In the genomic region with DNA sequence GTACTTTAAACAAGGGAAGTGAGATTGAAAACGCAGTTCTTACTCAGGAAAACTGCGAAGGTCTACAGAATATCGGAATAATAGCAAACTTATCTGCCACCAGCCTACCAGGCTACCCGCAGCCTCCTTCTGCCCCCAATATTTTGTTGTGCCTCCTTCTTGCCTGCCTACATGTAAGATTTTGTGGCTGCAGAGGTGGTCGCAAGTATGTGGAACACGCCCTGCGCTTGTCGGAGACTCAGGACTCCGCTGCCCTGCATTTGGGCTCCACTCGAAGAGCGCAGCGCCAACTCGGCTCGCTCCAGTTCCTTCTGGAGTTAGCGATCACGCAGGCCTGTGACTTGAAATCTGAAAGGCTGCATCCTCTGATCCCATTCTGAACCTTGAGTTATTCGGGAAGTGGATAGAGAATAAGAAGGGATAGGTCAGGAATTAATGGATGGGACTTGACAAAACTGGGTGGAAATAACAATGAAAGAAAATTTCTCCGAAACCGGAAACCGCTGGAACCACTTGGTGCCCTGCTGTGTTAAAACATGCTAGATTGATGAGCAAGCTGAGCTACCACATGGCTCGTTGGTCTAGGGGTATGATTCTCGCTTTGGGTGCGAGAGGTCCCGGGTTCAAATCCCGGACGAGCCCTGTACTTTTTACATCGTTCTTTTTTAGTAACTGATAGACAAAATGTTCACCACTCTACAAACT, we compare ENCODE assay signal across 8 mouse cellular contexts. TPM values are rescaled to one million over a fixed set of nuclear protein-coding genes. Genes with fewer than 3 reads are reported as not detected.
DNase-seq lines count a peak whose midpoint lies in the region; ATAC-seq and TF ChIP-seq lines count a peak whose summit lies in the region.

No protein-coding gene starts in this region.

- under 1% methylated on average over 27 of the region's 27 CpGs for WGBS in heart, embryonic 15.5 days
- under 1% methylated on average over 27 of the region's 27 CpGs for WGBS in liver, embryonic 15.5 days (ENCODE audit: insufficient replicate concordance)
- WGBS in neural tube, embryonic 11.5 days, result 0% methylated on average over 27 of the region's 27 CpGs

- peak; percentile 24; the same call in 1 of the 2 replicates for ATAC-seq in heart, embryonic 15.5 days (replicated peaks; ENCODE audit: insufficient number of reproducible peaks, insufficient read depth, low FRiP score, low read depth)
- ATAC-seq in liver, embryonic 15.5 days (ENCODE audit: insufficient read depth), result peak; percentile 10; the same call in 1 of the 2 replicates
- ATAC-seq in neural tube, embryonic 11.5 days (ENCODE audit: insufficient read depth, low FRiP score, low TSS enrichment), result peak; percentile 54

- H3K27ac ChIP-seq in brown adipose tissue, adult 24 weeks (replicated peaks; ENCODE audit: low read depth, low read length), result peak overlapping the region; percentile 78
- peak overlapping the region; percentile 87 for H3K27ac ChIP-seq in heart, embryonic 15.5 days
- peak overlapping the region; percentile 81 for H3K27ac ChIP-seq in liver, embryonic 15.5 days (replicated peaks)
- H3K27ac ChIP-seq in neural tube, embryonic 11.5 days (ENCODE audit: low read depth, low read length), result peak overlapping the region; percentile 70; the same call in 1 of the 2 replicates
- H3K27ac ChIP-seq in testis, adult 2 months (ENCODE audit: control insufficient read depth, insufficient read depth, low read depth, low read length), result peak overlapping the region; percentile 85

- no peaks in the 10 kb centered on the region for H3K27me3 ChIP-seq in heart, embryonic 15.5 days
- peaks cover 4% of the 10 kb centered on the region; the same call in 1 of the 2 replicates for H3K27me3 ChIP-seq in liver, embryonic 15.5 days
- no peaks in the 10 kb centered on the region for H3K27me3 ChIP-seq in neural tube, embryonic 11.5 days (ENCODE audit: control insufficient read depth, insufficient read depth, low read length)
- H3K27me3 ChIP-seq in testis, adult 2 months (ENCODE audit: control insufficient read depth, insufficient read depth, low read length), result no peaks in the 10 kb centered on the region

- peak; percentile 90 for DNase-seq in CD8-positive naive resting alpha-beta T cell, adult 2 months (ENCODE audit: low read depth in 2 of 2, low spot score in 2 of 2)
- DNase-seq in fibroblast of lung, adult 2 months (ENCODE audit: low read depth), result peak; percentile 72
- peak; percentile 79 to 84 for DNase-seq in kidney, postnatal 36 days
- peak; percentile 85 for DNase-seq in neural tube, embryonic 11.5 days (ENCODE audit: low spot score)

- peak overlapping the region; percentile 74 for H3K4me3 ChIP-seq in brown adipose tissue, adult 24 weeks (ENCODE audit: insufficient read depth, low read depth, low read length)
- peak overlapping the region; percentile 89 for H3K4me3 ChIP-seq in heart, embryonic 15.5 days
- peak overlapping the region; percentile 72 for H3K4me3 ChIP-seq in liver, embryonic 15.5 days (replicated peaks)
- peak overlapping the region; percentile 68 for H3K4me3 ChIP-seq in neural tube, embryonic 11.5 days (ENCODE audit: low read depth, low read length)
- H3K4me3 ChIP-seq in testis, adult 2 months (ENCODE audit: control insufficient read depth, low read depth, low read length), result peak overlapping the region; percentile 71

- H3K4me2 ChIP-seq in heart, embryonic 15.5 days, result peak overlapping the region; percentile 88
- H3K4me2 ChIP-seq in liver, embryonic 15.5 days, result peak overlapping the region; percentile 90
- peak overlapping the region; percentile 68 for H3K4me2 ChIP-seq in neural tube, embryonic 11.5 days (ENCODE audit: low read depth)

- no peak for TF ChIP-seq POLR2A in testis, adult 2 months (IDR thresholded peaks at IDR 0.05; ENCODE audit: control insufficient read depth, low read depth, low read length)

- H3K4me1 ChIP-seq in brown adipose tissue, adult 24 weeks (ENCODE audit: control insufficient read depth, insufficient read depth, insufficient read length, low read length), result no peaks in the 10 kb centered on the region
- peaks cover 19% of the 10 kb centered on the region; the same call in 1 of the 2 replicates for H3K4me1 ChIP-seq in heart, embryonic 15.5 days (replicated peaks)
- H3K4me1 ChIP-seq in liver, embryonic 15.5 days (replicated peaks), result peaks cover 84% of the 10 kb centered on the region
- H3K4me1 ChIP-seq in neural tube, embryonic 11.5 days (ENCODE audit: control insufficient read depth, insufficient read depth, low read length), result peaks cover 2% of the 10 kb centered on the region; the same call in 1 of the 2 replicates
- H3K4me1 ChIP-seq in testis, adult 2 months (ENCODE audit: control insufficient read depth, insufficient read depth, low read length), result peaks cover 7% of the 10 kb centered on the region

- no peak for TF ChIP-seq CTCF in testis, adult 2 months (IDR thresholded peaks at IDR 0.05; ENCODE audit: control insufficient read depth, insufficient read depth, insufficient replicate concordance, low read depth, low read length)

- H3K9me3 ChIP-seq in heart, embryonic 15.5 days (replicated peaks), result no peaks in the 10 kb centered on the region
- H3K9me3 ChIP-seq in liver, embryonic 15.5 days (replicated peaks), result no peaks in the 10 kb centered on the region
- H3K9me3 ChIP-seq in neural tube, embryonic 11.5 days (ENCODE audit: control insufficient read depth, low read length), result no peaks in the 10 kb centered on the region

- no peaks in the 10 kb centered on the region for H3K36me3 ChIP-seq in heart, embryonic 15.5 days
- H3K36me3 ChIP-seq in liver, embryonic 15.5 days (replicated peaks), result no peaks in the 10 kb centered on the region
- no peaks in the 10 kb centered on the region for H3K36me3 ChIP-seq in neural tube, embryonic 11.5 days (ENCODE audit: control insufficient read depth, insufficient read depth, low read length)
- H3K36me3 ChIP-seq in testis, adult 2 months (ENCODE audit: control insufficient read depth, insufficient read depth, low read length), result no peaks in the 10 kb centered on the region

- H3K9ac ChIP-seq in heart, embryonic 15.5 days, result peak overlapping the region; percentile 59
- H3K9ac ChIP-seq in liver, embryonic 15.5 days, result peak overlapping the region; percentile 49
- peak overlapping the region; percentile 39 for H3K9ac ChIP-seq in neural tube, embryonic 11.5 days (ENCODE audit: low read length)

RNA-seq across cellular contexts. Expression of gene Rnase4, which starts 0.6 kb away (rescaled TPM):
- 69.1 and 78.8 TPM in 2 replicates for polyA plus RNA-seq in brown adipose tissue, adult 24 weeks (2012; ENCODE audit: insufficient read depth, insufficient read length, missing spikeins)
- 26.3 and 31.6 TPM in 2 replicates for polyA plus RNA-seq in heart, embryonic 15.5 days (2015; fragmentation: Nextera tagmentation; extraction: Ambion mirVana)
- 23.0 and 23.7 TPM in 2 replicates for polyA plus RNA-seq in liver, embryonic 15.5 days (2015; fragmentation: Nextera tagmentation; extraction: Ambion mirVana)
- polyA plus RNA-seq in neural tube, embryonic 11.5 days (2014; fragmentation: Nextera tagmentation; extraction: Ambion mirVana), result 12.3 and 12.7 TPM in 2 replicates
- 8.8 and 11.5 TPM in 2 replicates for polyA plus RNA-seq in testis, adult 2 months (2012; rRNA removed)

RNA-seq across cellular contexts. Expression of gene Ang, which starts 0.7 kb away (rescaled TPM):
- polyA plus RNA-seq in brown adipose tissue, adult 24 weeks (2012; ENCODE audit: insufficient read depth, insufficient read length, missing spikeins), result 2.1 and 8.7 TPM in 2 replicates
- polyA plus RNA-seq in heart, embryonic 15.5 days (2015; fragmentation: Nextera tagmentation; extraction: Ambion mirVana), result 4.1 TPM in 2 replicates
- 6.8 and 7.4 TPM in 2 replicates for polyA plus RNA-seq in liver, embryonic 15.5 days (2015; fragmentation: Nextera tagmentation; extraction: Ambion mirVana)
- 2.2 TPM in 2 replicates for polyA plus RNA-seq in neural tube, embryonic 11.5 days (2014; fragmentation: Nextera tagmentation; extraction: Ambion mirVana)
- polyA plus RNA-seq in testis, adult 2 months (2012; rRNA removed), result 0.89 and 1.5 TPM in 2 replicates

RNA-seq across cellular contexts. Expression of gene Olfr750, which starts 16.0 kb away (rescaled TPM):
- polyA plus RNA-seq in brown adipose tissue, adult 24 weeks (2012; ENCODE audit: insufficient read depth, insufficient read length, missing spikeins), result not detected in 2 replicates
- polyA plus RNA-seq in heart, embryonic 15.5 days (2015; fragmentation: Nextera tagmentation; extraction: Ambion mirVana), result not detected in 2 replicates
- polyA plus RNA-seq in liver, embryonic 15.5 days (2015; fragmentation: Nextera tagmentation; extraction: Ambion mirVana), result not detected in 2 replicates
- polyA plus RNA-seq in neural tube, embryonic 11.5 days (2014; fragmentation: Nextera tagmentation; extraction: Ambion mirVana), result not detected in 2 replicates
- polyA plus RNA-seq in testis, adult 2 months (2012; rRNA removed), result 0.54 and 0.77 TPM in 2 replicates

RNA-seq across cellular contexts. Expression of gene Eddm3b, which starts 24.0 kb away (rescaled TPM):
- not detected in 2 replicates for polyA plus RNA-seq in brown adipose tissue, adult 24 weeks (2012; ENCODE audit: insufficient read depth, insufficient read length, missing spikeins)
- polyA plus RNA-seq in heart, embryonic 15.5 days (2015; fragmentation: Nextera tagmentation; extraction: Ambion mirVana), result not detected in 2 replicates
- not detected in 2 replicates for polyA plus RNA-seq in liver, embryonic 15.5 days (2015; fragmentation: Nextera tagmentation; extraction: Ambion mirVana)
- polyA plus RNA-seq in neural tube, embryonic 11.5 days (2014; fragmentation: Nextera tagmentation; extraction: Ambion mirVana), result not detected in 2 replicates
- 10.3 TPM in 1 of 2 replicates, not detected in the other for polyA plus RNA-seq in testis, adult 2 months (2012; rRNA removed)

RNA-seq across cellular contexts. Expression of gene Rnase12, which starts 32.8 kb away (rescaled TPM):
- polyA plus RNA-seq in brown adipose tissue, adult 24 weeks (2012; ENCODE audit: insufficient read depth, insufficient read length, missing spikeins), result not detected in 2 replicates
- polyA plus RNA-seq in heart, embryonic 15.5 days (2015; fragmentation: Nextera tagmentation; extraction: Ambion mirVana), result not detected in 2 replicates
- 1.2 and 1.7 TPM in 2 replicates for polyA plus RNA-seq in liver, embryonic 15.5 days (2015; fragmentation: Nextera tagmentation; extraction: Ambion mirVana)
- not detected in 2 replicates for polyA plus RNA-seq in neural tube, embryonic 11.5 days (2014; fragmentation: Nextera tagmentation; extraction: Ambion mirVana)
- polyA plus RNA-seq in testis, adult 2 months (2012; rRNA removed), result 17.3 TPM in 1 of 2 replicates, not detected in the other

Comparison
In these comparisons a context has a peak if more than half of its experiments do, and no peak if none do; other contexts are left out.
1. Peak in every context shown above with its lines: DNase-seq, ATAC-seq, H3K4me3 ChIP-seq and H3K27ac ChIP-seq.